Mouse (Mus musculus): ENCODE data around the gene Arhgef15.
"Not testable (repeated sequence)": the region's sequence is repeated elsewhere in the genome, so short reads cannot be mapped to it uniquely, and the experiment has no call there.

Arhgef15 gene

DNA sequence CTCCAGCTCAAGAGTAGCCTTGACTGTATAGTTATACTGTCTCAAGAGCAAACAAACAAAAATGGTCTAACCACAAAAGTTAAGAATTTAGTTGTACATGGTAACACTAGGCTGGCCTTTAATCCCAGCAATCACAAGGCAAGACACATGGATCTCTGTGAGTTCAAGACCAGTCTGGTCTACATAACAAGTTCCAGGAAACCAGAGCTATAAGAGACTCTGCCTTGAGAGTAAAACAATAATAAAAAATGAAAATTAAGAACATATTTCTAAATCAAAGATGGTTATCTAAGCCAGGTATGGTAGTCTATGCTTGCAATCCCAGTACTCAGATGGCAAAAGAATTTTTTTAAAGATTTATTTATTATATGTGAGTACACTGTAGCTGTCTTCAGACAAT is 7.8 kb upstream of the Arhgef15 start:
- no peak for DNase-seq

GRCm38 (mm10) chr11:68963405-68963804 is 6.1 kb upstream of the Arhgef15 start:
- no peak for DNase-seq

DNA sequence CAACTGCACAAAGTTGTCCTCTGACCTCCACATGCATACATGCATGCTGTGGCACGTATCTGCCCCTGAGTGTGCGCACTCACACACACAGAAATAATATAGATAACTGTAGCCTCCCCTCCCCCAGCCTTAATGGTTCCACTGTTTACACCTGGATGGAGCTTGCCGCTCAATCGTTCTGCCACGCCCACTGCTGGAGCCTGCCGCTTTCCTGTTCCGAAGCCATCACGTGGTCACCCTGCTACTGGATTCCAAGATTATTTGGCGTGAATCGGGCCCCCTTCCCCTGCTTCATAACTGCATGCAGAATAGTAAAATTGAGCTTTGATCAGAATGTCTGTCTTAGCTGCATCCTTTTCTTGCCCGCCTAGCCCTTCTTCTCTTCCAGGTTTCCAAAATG is 4.9 kb upstream of the Arhgef15 start:
- not testable (repeated sequence) for DNase-seq

DNA sequence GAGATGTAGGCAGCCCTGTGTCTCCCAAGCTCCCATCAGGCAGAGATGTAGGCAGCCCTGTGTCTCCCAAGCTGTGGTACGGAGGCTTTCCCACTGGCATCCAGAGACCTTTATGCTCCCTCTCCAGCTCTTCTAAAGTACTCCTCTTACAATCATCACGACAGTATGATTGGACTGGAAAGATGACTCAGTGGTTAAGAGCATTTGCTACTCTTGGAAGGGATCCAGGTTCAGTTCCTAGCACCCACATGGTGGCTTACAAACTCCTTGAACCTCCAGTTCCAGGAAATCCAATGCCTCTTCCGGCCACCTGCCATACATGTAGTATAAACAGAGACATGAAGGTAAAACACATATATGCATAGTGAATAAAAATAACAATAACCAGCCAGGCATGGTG is 4.3 kb upstream of the Arhgef15 start:
- DNase-seq: no peak

DNA sequence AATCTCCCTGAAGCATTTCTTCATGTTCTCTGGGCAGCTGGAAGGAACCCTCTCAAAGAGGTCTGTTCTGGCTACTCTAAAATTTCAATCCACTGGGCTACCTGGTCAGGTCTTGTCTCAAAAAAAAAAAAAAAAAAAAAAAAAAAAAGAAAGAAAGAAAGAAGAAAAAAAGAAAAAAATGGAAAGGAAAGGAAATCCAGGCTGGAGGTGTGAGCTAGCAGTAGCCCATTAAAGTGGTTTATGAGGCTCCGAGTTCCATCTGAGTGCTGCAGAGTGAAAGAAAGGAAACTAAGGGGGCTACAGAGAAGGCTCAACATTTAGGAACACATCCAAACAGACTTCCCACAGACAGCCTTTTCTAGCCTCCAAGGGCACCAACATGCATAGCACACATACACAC is 691 bp upstream of the Arhgef15 start:
- no peak for DNase-seq

DNA sequence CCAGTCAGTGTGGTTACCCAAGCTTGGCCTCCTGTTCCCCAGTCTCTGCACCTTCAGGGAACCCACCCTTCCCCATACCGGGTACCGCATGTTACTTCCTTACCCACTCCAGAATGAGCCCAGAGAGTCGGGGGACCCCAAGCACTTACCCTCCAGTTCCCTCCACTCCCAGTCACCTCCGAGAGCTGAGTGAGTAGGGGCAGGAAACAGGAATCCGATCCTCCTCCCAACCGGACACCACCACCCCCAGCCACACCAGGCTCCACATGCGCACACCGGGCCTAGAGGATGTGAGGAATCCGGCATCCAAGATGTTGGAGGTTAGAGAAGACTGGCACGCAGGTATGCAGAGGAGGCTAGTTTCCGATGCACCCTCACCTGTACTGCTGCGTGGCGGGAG is 583 bp downstream of the Arhgef15 start:
- DNase-seq: no peak

GRCm38 (mm10) chr11:68956107-68956506 is 1.2 kb downstream of the Arhgef15 start:
- peak; percentile 57 for DNase-seq

- no peak for DNase-seq
Measured at GRCm38 (mm10) chr11:68955473-68955872, 1.8 kb downstream of the Arhgef15 start.

DNA sequence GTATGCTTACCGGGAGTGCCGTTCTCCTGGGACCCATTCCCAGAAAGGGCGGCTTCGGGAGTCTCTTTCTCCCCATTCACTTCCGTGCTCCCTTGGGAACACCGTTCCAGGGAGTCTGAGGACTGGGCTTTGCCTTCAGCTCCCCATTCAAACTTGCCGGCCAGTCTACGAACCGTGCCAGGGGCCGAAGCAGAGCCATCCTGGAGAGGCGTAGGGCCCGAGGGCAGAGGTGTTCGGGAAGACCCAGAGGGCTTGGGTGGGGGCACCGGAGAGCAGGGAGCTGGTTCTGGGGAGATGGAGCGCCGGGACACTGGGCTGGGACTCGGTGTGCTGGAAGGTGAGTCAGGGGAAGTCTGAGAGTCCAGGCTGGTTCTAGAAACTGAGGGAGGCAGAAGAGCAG is 2.9 kb downstream of the Arhgef15 start:
- DNase-seq: no peak

DNA sequence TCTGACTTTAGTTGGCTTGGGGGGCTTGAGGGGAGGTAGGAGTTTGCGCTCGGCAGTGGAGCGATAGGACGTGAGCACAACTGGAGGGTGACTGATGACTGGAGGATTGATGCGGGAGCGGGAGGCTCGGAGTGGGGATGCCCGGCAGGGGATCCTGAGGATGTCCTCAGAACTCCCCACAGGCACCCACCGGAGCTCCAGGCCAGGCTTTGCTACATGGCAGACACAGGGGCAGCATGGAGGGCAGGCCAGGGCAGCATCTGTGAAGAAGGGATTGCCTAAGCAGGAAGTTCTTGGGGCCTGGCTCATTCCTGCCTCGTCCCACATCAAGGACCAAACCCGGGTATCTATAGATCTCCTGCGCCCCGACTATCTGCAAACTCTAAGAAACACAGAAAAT is 3.4 kb downstream of the Arhgef15 start:
- no peak for DNase-seq

DNA sequence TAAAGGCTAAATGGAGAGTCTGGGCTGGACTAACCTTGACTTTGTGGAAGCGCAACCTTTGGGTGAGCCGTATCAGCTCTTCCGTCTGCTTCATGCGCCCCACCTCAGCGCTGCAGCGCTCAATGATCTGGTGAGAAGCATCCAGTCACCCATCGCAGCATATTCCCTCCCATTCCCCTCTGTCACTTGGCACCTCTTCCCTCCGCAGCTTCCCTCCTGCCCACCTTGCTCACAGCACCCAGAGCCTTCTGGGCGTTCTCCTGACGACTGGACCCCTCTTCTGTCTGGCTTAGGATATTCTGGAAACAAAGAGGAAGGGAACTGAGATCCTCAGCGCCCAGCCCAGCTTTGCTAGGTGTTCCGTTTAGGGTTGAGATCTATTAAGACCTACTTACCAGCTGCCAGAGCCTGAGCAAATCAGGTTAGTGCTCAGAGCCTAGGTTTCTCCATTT is 9.7 kb downstream of the Arhgef15 start:
- no peak for DNase-seq

- no peak for DNase-seq
Measured at GRCm38 (mm10) chr11:68946806-68947440, 10.4 kb downstream of the Arhgef15 start.

- DNase-seq: no peak
Measured at GRCm38 (mm10) chr11:68946001-68946400, 11.3 kb downstream of the Arhgef15 start.

GRCm38 (mm10) chr11:68945245-68945644 is 12.0 kb downstream of the Arhgef15 start:
- DNase-seq: no peak

- peak; percentile 80 for DNase-seq
Measured at GRCm38 (mm10) chr11:68942731-68943130, 14.5 kb downstream of the Arhgef15 start.

- DNase-seq: peak; percentile 95
Measured at GRCm38 (mm10) chr11:68940516-68940915, 16.8 kb downstream of the Arhgef15 start.

- peak; percentile 97 for DNase-seq
Measured at GRCm38 (mm10) chr11:68939451-68940304, 17.6 kb downstream of the Arhgef15 start.

GRCm38 (mm10) chr11:68936951-68937350 is 20.3 kb downstream of the Arhgef15 start:
- not testable (repeated sequence) for DNase-seq

DNA sequence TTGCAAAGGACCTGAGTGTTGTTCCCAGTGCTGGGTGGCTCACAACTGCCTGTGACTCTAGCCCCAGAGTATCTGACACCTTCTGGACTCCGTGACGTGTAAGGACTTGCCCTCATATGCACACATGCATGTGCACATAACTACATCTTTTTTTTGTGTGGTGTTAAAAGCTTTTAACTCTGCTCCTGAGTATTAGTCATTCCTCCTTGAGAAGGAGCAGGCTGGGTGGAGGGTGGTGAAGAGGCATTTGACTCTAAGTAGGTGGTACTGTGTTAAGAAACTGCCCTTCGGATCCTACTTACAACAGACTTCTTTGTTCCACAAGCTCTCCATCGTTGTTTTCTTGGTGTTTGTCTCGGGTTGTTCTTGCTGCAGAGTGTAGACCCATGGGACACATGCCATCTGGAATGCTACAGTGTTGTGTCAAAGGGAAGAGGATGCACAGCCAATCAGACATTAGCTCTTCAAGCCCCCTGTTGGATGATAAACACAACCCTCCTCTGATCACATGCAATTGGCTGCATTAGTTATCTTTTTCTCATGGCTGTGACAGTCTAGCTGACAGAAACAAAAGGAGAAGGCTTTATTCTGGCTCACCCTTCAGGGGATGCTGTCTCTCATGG is 23.3 kb downstream of the Arhgef15 start:
- DNase-seq: no peak

DNA sequence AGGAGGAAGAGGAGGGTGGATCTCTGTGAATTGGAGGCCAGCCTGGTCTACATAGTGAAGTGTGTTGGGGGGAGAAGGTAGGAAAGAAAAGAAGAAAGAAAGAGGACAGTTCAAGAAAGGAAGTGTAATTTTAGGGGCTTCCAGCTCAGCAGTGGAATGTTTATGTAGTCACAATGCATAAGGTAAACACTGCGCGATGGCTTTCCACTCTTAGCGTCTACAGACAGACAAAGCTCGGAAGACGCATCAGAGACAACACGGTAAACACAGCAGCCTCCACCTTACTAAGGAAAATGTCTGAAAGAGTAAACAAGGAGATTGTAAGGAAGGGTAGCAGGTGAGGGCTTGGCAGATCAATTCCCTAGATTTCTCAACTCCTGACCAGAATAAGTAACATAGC is 27.3 kb downstream of the Arhgef15 start:
- DNase-seq: no peak

GRCm38 (mm10) chr11:68926981-68927380 is 30.3 kb downstream of the Arhgef15 start, which contains the start of gene Odf4:
Odf4 (minus strand) TSS chr11:68927081.
- no peak for DNase-seq

DNA sequence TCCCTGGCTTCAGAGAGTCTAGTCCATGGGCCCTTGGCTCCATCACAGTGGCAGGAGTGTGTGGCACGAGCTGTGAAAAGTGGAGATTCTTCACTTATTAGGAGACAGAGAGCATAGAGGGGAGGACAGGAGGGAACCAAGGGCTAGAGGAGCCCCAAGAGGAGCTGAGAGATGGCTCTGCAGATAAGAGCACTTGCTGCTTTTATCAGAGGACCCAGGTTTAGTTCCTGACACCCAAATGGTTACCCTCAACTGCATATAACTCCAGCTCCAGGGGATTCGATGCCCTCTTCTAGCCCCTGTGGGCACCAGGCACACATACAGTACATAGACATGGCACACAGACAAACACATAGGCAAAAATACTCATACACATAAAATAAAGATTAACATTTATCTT is 32.5 kb downstream of the Arhgef15 start:
- no peak for DNase-seq

DNA sequence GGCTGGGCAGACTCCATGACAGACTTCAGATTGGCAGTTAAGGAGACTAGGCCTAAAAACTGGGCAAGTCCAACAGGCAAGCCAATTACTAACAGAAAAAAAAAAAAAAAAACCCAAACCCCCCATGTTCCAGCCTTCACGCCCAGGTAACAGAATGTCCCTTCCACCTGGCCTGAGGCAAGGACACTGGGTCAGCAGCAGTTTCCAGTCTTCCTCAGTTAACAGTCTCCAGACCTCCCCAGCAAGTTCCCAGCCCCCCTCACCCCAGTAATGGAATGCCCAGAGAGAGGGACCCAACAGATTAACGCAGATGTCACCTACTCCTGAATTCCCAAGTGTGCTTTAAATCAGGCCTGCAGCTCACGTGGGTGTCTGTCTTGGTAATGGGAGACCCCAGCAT is 34.1 kb downstream of the Arhgef15 start:
- DNase-seq: peak; percentile 57

DNA sequence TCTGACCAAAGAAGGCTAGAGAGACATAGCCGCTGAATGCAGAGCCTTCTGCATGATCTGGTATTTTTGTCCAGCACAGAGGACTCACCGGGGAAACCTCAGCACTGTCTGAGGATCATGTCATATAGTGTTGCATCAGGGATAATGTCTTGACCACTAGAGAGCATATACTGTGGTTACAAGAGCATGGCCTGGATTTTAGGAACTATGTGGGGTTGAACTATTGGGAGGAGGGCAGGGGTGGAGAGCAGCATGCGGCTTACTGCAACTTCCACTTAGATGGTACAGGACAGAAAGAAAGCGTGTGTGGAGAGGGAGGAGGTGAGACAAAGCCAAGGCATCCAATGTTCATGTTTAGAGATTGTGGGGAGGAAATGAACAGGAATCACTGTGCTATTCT is 42.7 kb downstream of the Arhgef15 start:
- no peak for DNase-seq

All from kidney, adult 9 months (tissue).